Mouse (Mus musculus): ENCODE measurements around the gene Brat1. TPM values are rescaled to one million over a fixed set of nuclear protein-coding genes. Genes with fewer than 3 reads are reported as not detected.

Brat1 gene
- polyA plus RNA-seq, 1 experiment from 2014 or later, result 17.1 TPM

DNA sequence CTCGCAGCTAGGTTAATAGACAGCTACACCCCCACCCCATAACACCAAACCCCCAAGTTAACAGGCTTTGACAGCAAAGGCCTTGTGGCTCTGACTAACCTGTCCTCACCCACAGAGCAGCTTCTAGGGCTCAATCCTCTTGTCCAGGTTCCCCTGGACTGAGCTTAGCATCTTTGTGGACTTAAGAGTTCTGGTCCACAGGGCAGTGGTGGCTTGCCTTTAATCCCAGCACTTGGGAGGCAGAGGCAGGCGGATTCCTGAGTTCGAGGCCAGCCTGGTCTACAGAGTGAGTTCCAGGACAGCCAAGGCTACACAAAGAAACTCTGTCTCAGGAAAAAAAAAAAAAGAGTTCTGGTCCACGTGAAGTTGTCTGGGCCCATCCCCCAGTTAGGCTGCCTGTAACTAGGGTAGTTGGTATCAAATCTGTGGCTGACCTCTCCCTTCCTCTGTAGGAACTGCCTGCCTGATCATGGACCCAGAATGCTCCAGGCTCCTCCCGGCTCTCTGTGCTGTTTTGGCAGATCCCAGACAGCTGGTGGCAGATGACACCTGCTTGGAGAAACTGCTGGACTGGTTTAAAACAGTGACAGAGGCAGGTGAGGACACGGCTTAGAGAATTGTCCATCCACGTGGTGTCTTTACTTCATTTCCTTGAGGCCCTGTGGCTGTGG lies 825 bp downstream of the Brat1 start:
- ATAC-seq (replicated peaks; ENCODE audit: low FRiP score), result no peak
- no peak overlapping the region for H3K27ac ChIP-seq (ENCODE audit: low read depth, low read length)

DNA sequence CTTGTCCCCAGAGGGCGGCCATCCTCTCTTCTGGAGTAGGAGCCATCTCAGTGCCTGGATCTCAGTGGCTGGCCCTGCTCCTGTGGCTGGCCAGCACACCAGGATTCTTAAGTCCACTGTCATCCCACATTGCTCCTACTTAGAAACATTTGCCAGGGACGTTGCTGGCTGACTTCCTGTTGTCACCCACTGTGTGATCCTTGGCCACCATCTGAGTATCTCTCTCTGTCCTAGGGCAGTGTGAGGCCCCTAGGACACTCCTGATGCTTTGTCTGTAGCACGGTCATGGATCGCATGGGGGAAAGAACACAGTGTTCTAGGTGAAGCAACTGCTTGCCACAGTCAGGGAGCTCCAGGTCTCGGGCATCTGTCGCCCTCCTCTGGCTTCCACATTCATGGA lies 5.5 kb downstream of the Brat1 start:
- Histone ChIP-seq H3K9ac (ENCODE audit: low read length) (no peak overlapping the region), H3K36me3 (ENCODE audit: control insufficient read depth, insufficient read depth, low read length) (peaks cover 3% of the 10 kb centered on the region; the same call in 1 of the 2 replicates), H3K9me3 (ENCODE audit: control insufficient read depth, low read length) (no peaks in the 10 kb centered on the region), H3K4me3 (ENCODE audit: low read depth, low read length) (no peak overlapping the region), H3K4me1 (replicated peaks; ENCODE audit: control insufficient read depth, insufficient read depth, low read length) (peaks cover 2% of the 10 kb centered on the region; the same call in 1 of the 2 replicates), H3K4me2 (ENCODE audit: low read depth, low read length, severe bottlenecking) (no peak overlapping the region), H3K27ac (ENCODE audit: low read depth, low read length) (no peak overlapping the region), H3K27me3 (ENCODE audit: control insufficient read depth, insufficient read depth, low read length) (no peaks in the 10 kb centered on the region)
- WGBS, result 93% methylated on average over 6 of the region's 6 CpGs
- ATAC-seq (replicated peaks; ENCODE audit: low FRiP score) (no peak), DNase-seq (ENCODE audit: low spot score) (no peak)

More for the DNA sequence above, 825 bp downstream of the Brat1 start:
- H3K4me2 ChIP-seq (ENCODE audit: low read depth, low read length, severe bottlenecking), result peak overlapping the region; percentile 74
- peak overlapping the region; percentile 65 for H3K4me3 ChIP-seq (ENCODE audit: low read depth, low read length)
- no peaks in the 10 kb centered on the region for H3K9me3 ChIP-seq (ENCODE audit: control insufficient read depth, low read length)
- peaks cover 13% of the 10 kb centered on the region for H3K4me1 ChIP-seq (replicated peaks; ENCODE audit: control insufficient read depth, insufficient read depth, low read length)
- H3K9ac ChIP-seq (ENCODE audit: low read length), result peak overlapping the region; percentile 69
- H3K36me3 ChIP-seq (ENCODE audit: control insufficient read depth, insufficient read depth, low read length), result no peaks in the 10 kb centered on the region
- no peak for DNase-seq (ENCODE audit: low spot score)
- no peaks in the 10 kb centered on the region for H3K27me3 ChIP-seq (ENCODE audit: control insufficient read depth, insufficient read depth, low read length)
- WGBS, result 61% methylated on average over 7 of the region's 7 CpGs

DNA sequence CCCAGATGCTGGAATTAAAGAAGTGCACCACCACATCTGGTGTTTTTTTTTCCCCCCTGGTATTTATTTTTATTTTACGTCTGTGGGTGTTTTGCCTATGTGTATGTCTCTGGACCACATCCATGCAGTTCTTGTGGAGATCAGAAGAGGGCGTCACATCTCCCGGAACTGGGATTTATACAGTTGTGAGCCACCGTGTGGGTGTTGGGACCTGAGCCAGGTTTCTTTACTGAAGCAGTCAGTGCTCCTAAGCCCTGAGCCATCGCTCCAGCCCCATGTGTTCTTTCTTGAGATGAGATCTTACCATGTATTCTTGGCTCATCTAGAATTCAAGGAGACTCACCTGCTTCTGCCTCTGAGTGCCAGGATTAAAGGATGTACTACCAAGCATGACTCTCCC lies 6.2 kb downstream of the Brat1 start:
- Histone ChIP-seq H3K36me3 (ENCODE audit: control insufficient read depth, insufficient read depth, low read length) (peaks cover 3% of the 10 kb centered on the region; the same call in 1 of the 2 replicates), H3K27ac (ENCODE audit: low read depth, low read length) (no peak overlapping the region), H3K4me3 (ENCODE audit: low read depth, low read length) (no peak overlapping the region), H3K4me1 (replicated peaks; ENCODE audit: control insufficient read depth, insufficient read depth, low read length) (no peaks in the 10 kb centered on the region), H3K9me3 (ENCODE audit: control insufficient read depth, low read length) (no peaks in the 10 kb centered on the region), H3K9ac (ENCODE audit: low read length) (no peak overlapping the region), H3K27me3 (ENCODE audit: control insufficient read depth, insufficient read depth, low read length) (no peaks in the 10 kb centered on the region), H3K4me2 (ENCODE audit: low read depth, low read length, severe bottlenecking) (no peak overlapping the region)
- WGBS, result 83% methylated on average over 5 of the region's 5 CpGs
- DNase-seq (ENCODE audit: low spot score) (no peak), ATAC-seq (replicated peaks; ENCODE audit: low FRiP score) (no peak)

DNA sequence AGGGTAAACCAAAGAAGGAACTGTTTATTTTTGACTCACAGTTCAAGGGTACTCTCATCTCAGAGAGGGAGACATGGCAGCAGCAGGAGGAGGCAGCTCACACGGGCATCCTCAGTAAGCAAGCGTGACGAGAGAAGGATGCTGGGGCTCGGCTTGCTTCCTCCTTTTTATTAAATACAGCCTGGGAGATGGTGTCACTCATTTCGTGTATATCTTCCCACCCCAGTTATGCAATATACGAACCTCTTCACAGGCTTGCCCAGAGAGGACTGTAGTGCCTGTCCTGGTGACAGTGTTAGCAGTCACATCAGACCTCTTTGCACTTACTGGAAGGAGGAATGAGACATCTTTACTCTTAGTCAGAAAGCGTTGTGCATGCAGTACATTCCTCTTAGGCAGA lies 16.0 kb downstream of the Brat1 start:
- H3K27me3 ChIP-seq (ENCODE audit: control insufficient read depth, insufficient read depth, low read length), result no peaks in the 10 kb centered on the region
- H3K27ac ChIP-seq (ENCODE audit: low read depth, low read length), result no peak overlapping the region
- 83% methylated on average over 7 of the region's 7 CpGs for WGBS

DNA sequence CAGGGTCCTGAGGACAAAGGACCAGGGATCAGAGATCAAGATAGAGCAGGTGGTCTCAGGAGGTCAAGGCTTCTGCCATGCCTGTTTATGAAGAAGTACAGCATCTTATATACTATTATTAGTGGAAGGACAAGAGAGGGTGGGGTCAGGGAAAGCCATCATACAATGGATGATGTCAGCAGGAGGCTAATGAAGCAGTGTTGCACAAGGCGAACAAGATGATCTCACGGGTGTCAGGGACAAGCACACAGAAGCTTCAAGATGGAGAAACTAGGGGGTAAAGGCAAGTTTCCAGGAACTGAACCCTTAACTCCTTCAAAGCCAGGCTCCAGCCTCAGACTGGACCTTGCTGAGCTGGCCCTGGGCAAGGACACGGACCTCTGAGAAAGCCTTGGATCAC lies 17.3 kb downstream of the Brat1 start:
- Histone ChIP-seq H3K36me3 (ENCODE audit: control insufficient read depth, insufficient read depth, low read length) (peaks cover 6% of the 10 kb centered on the region), H3K4me3 (ENCODE audit: low read depth, low read length) (no peak overlapping the region), H3K9me3 (ENCODE audit: control insufficient read depth, low read length) (no peaks in the 10 kb centered on the region), H3K9ac (ENCODE audit: low read length) (no peak overlapping the region), H3K4me1 (replicated peaks; ENCODE audit: control insufficient read depth, insufficient read depth, low read length) (no peaks in the 10 kb centered on the region), H3K27me3 (ENCODE audit: control insufficient read depth, insufficient read depth, low read length) (no peaks in the 10 kb centered on the region), H3K4me2 (ENCODE audit: low read depth, low read length, severe bottlenecking) (no peak overlapping the region), H3K27ac (ENCODE audit: low read depth, low read length) (no peak overlapping the region)
- ATAC-seq (replicated peaks; ENCODE audit: low FRiP score), result no peak
- no peak for DNase-seq (ENCODE audit: low spot score)
- 73% methylated on average over 3 of the region's 3 CpGs for WGBS

More for the DNA sequence above, 16.0 kb downstream of the Brat1 start:
- H3K36me3 ChIP-seq (ENCODE audit: control insufficient read depth, insufficient read depth, low read length), result peaks cover 6% of the 10 kb centered on the region
- no peaks in the 10 kb centered on the region for H3K9me3 ChIP-seq (ENCODE audit: control insufficient read depth, low read length)
- H3K9ac ChIP-seq (ENCODE audit: low read length), result no peak overlapping the region
- DNase-seq (ENCODE audit: low spot score) (no peak), ATAC-seq (replicated peaks; ENCODE audit: low FRiP score) (no peak)
- no peaks in the 10 kb centered on the region for H3K4me1 ChIP-seq (replicated peaks; ENCODE audit: control insufficient read depth, insufficient read depth, low read length)
- no peak overlapping the region for H3K4me2 ChIP-seq (ENCODE audit: low read depth, low read length, severe bottlenecking)
- H3K4me3 ChIP-seq (ENCODE audit: low read depth, low read length), result no peak overlapping the region

DNA sequence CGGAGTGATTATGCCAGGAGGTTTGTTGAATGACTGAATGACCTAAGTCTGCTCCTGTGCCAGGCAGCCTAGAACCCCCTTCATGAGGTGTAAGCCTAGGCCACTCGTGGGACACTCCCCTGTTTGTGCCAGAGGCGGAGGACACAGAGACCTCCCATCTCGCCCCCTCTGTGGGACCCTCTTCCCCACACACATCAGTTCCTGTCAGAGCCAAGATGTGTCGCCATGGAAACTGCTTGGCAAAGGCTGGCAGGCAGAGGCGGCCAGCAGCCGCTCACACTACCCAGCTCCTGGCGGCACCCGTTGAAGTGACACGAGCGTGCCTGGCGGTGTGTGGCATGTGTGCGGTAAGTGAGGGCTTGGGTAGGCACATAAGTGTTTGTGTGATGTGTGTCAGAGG lies 19.0 kb downstream of the Brat1 start, which contains the start of gene Amz1:
Amz1 (plus strand) TSS at position 306 of the 400 bp plus-strand sequence.
- DNase-seq (ENCODE audit: low spot score), result no peak
- no peak within 1 kb of the TSS for H3K4me2 ChIP-seq (ENCODE audit: low read depth, low read length, severe bottlenecking)
- H3K27me3 ChIP-seq (ENCODE audit: control insufficient read depth, insufficient read depth, low read length), result no peaks in the 10 kb centered on the region
- H3K9me3 ChIP-seq (ENCODE audit: control insufficient read depth, low read length), result no peaks in the 10 kb centered on the region
- WGBS, result 83% methylated on average over 13 of the region's 13 CpGs
- H3K27ac ChIP-seq (ENCODE audit: low read depth, low read length), result no peak within 1 kb of the TSS
- no peak within 1 kb of the TSS for H3K9ac ChIP-seq (ENCODE audit: low read length)
- H3K36me3 ChIP-seq (ENCODE audit: control insufficient read depth, insufficient read depth, low read length), result no peaks in the 10 kb centered on the region; the same call in 1 of the 2 replicates
- ATAC-seq (replicated peaks; ENCODE audit: low FRiP score), result peak; percentile 49; the same call in 1 of the 2 replicates
- no peaks in the 10 kb centered on the region for H3K4me1 ChIP-seq (replicated peaks; ENCODE audit: control insufficient read depth, insufficient read depth, low read length)
- no peak within 1 kb of the TSS for H3K4me3 ChIP-seq (ENCODE audit: low read depth, low read length)

DNA sequence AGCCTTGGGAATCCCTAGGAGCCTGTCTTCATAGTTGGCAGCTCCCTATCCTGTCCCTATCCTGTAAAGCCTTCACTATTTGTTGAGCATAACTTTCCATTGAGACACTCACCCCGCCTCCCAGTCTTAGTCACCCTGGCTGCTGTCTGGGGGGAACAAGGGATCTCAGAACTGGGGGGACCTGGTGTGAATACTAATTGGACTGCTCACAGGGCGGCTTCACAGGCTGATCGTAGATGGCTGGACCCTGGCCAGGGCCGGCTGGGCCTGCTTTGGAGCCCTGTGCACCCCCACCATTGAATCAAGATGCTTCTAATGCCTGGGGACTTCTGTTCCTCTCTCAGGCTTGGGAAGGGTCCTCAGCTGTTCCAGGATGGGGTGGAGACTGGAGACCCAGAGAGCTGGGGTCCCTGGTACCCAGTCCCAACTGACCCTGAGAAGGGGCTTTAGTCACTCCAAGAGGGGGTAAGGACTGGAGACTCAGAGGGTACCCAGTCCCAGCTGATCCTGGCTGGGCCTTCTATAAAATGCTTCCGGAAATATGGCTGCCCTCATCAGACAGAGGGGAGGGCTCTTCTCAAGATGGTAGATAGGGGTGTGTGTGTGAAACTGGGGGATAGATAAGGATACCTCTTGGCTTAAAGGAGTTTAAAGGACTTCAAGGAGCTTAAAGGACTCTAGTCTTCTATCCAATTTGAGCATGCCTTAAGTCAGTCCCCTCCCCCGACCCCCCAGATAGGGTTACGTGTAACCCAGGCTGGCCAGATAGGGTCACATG lies 21.4 kb downstream of the Brat1 start:
- ATAC-seq (replicated peaks; ENCODE audit: low FRiP score), result peak; percentile 30; the same call in 1 of the 2 replicates
- no peak for DNase-seq (ENCODE audit: low spot score)
- 78% methylated on average over 7 of the region's 7 CpGs for WGBS
- no peak overlapping the region for H3K9ac ChIP-seq (ENCODE audit: low read length)
- no peak overlapping the region for H3K4me2 ChIP-seq (ENCODE audit: low read depth, low read length, severe bottlenecking)
- no peaks in the 10 kb centered on the region for H3K27me3 ChIP-seq (ENCODE audit: control insufficient read depth, insufficient read depth, low read length)
- H3K27ac ChIP-seq (ENCODE audit: low read depth, low read length), result no peak overlapping the region
- H3K4me3 ChIP-seq (ENCODE audit: low read depth, low read length), result no peak overlapping the region
- H3K36me3 ChIP-seq (ENCODE audit: control insufficient read depth, insufficient read depth, low read length), result no peaks in the 10 kb centered on the region
- H3K9me3 ChIP-seq (ENCODE audit: control insufficient read depth, low read length), result no peaks in the 10 kb centered on the region
- H3K4me1 ChIP-seq (replicated peaks; ENCODE audit: control insufficient read depth, insufficient read depth, low read length), result no peaks in the 10 kb centered on the region

DNA sequence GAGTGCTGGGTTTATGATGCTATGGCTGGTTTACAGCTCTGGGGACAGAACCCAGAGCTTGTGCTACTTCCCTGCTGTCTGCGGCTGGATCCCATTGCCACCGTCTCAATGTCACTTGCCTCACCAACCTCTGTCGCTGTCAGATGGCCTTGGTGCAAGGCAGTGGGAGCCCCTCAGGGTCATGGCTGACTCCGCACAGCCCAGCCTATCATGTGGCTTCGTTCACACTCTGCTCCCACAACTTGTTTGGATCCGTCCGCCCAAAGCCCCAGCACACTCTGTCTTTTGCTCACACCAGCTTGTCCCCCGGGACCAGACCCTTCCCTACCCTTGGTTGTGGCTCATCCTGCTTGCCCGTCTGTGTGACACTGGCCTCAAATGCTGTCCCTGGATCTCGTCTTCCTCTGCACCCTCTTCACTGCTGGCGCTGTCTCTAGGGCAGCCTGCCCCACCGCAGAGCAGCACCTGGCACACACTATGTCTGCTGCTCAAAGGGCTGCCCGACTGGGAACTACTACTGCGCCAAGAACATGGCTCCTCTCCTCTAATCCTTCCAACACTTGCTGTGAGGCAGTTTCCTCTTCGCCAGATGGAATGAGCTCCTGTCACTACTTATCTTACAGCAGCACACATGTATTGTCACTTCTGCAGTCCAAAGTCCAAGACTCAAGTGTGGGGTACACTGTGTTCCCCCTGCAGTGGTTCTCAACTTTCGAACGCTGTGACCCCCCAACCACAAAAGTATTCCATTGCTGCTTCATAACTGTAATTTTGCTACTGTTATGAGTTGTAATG lies 22.3 kb downstream of the Brat1 start:
- no peak overlapping the region for H3K4me3 ChIP-seq (ENCODE audit: low read depth, low read length)
- H3K27me3 ChIP-seq (ENCODE audit: control insufficient read depth, insufficient read depth, low read length), result no peaks in the 10 kb centered on the region
- no peaks in the 10 kb centered on the region for H3K4me1 ChIP-seq (replicated peaks; ENCODE audit: control insufficient read depth, insufficient read depth, low read length)
- no peak overlapping the region for H3K4me2 ChIP-seq (ENCODE audit: low read depth, low read length, severe bottlenecking)
- ATAC-seq (replicated peaks; ENCODE audit: low FRiP score) (no peak), DNase-seq (ENCODE audit: low spot score) (no peak)
- H3K9me3 ChIP-seq (ENCODE audit: control insufficient read depth, low read length), result no peaks in the 10 kb centered on the region
- no peaks in the 10 kb centered on the region for H3K36me3 ChIP-seq (ENCODE audit: control insufficient read depth, insufficient read depth, low read length)
- no peak overlapping the region for H3K9ac ChIP-seq (ENCODE audit: low read length)
- no peak overlapping the region for H3K27ac ChIP-seq (ENCODE audit: low read depth, low read length)
- 85% methylated on average over 17 of the region's 17 CpGs for WGBS

Measured in forebrain, embryonic 11.5 days (tissue).